Mouse (Mus musculus) ES-E14 (cell line): ENCODE results near the gene Ccdc58.

ENCODE experiments used
- CHD2 ChIP-seq: IDR thresholded peaks from 2 replicates; pipeline ENCODE4 v1.6.1; 2014; ENCODE audit warnings: mild to moderate bottlenecking, low read depth, low read length, inconsistent platforms
- HCFC1 ChIP-seq: IDR thresholded peaks from 2 replicates; pipeline ENCODE4 v1.6.1; 2012; ENCODE audit warnings: low read length, inconsistent platforms, borderline replicate concordance; ENCODE audit not compliant: insufficient read depth
- MAFK ChIP-seq: IDR thresholded peaks from 2 replicates; pipeline ENCODE4 v1.6.1; 2014; ENCODE audit warnings: mild to moderate bottlenecking, low read depth, low read length, inconsistent platforms; ENCODE audit not compliant: insufficient read depth
- ZC3H11A ChIP-seq: IDR thresholded peaks from 2 replicates; pipeline ENCODE4 v1.6.1; 2012; ENCODE audit warnings: low read depth, mild to moderate bottlenecking, inconsistent platforms, low read length, borderline replicate concordance
- ZNF384 ChIP-seq: IDR thresholded peaks from 2 replicates; pipeline ENCODE4 v1.6.1; 2012; ENCODE audit warnings: low read depth, low read length, inconsistent platforms

- no peak for TF ChIP-seq ZC3H11A
- no peak for TF ChIP-seq CHD2
- TF ChIP-seq MAFK: no peak
- TF ChIP-seq ZNF384: no peak
- no peak for TF ChIP-seq HCFC1
Observed at GRCm38 (mm10) chr16:36051491-36051890, 20.0 kb upstream of the Ccdc58 start.
